Mouse (Mus musculus): ENCODE measurements around the gene Mrgbp. TPM values are rescaled to one million over a fixed set of nuclear protein-coding genes. Genes with fewer than 3 reads are reported as not detected.

Gene Mrgbp
- polyA plus RNA-seq (2012; rRNA removed), result 11.4 and 12.6 TPM in 2 replicates

GRCm38 (mm10) chr2:180581002-180581401 lies at the start of gene Mrgbp:
Gene Mrgbp (plus strand): TSS chr2:180581304.

GRCm38 (mm10) chr2:180589123-180589831 lies 8.2 kb downstream of the Mrgbp start, which contains the start of gene Ogfr:
Gene Ogfr (plus strand): TSS chr2:180589245.

GRCm38 (mm10) chr2:180597490-180597889 lies 16.4 kb downstream of the Mrgbp start, which contains the start of gene Col9a3:
Gene Col9a3 (plus strand): TSS chr2:180597790.

Other genes starting within 250 kb of the Mrgbp start
- gene Gata5, start 246.6 kb upstream of the Mrgbp start, polyA plus RNA-seq (2012; rRNA removed), result 0.13 and 0.14 TPM in 2 replicates
- 1.6 and 2.3 TPM in 2 replicates for gene Slco4a1, start 125.1 kb upstream of the Mrgbp start, polyA plus RNA-seq (2012; rRNA removed)
- gene Ntsr1, start 81.3 kb upstream of the Mrgbp start, polyA plus RNA-seq (2012; rRNA removed), result 0.01 and 0.02 TPM in 2 replicates
- gene Ogfr, start 7.9 kb downstream of the Mrgbp start, polyA plus RNA-seq (2012; rRNA removed), result 43.3 and 47.9 TPM in 2 replicates
- 0.89 and 0.97 TPM in 2 replicates for gene Col9a3, start 16.5 kb downstream of the Mrgbp start, polyA plus RNA-seq (2012; rRNA removed)
- 0.12 and 0.20 TPM in 2 replicates for gene Tcfl5, start 61.4 kb downstream of the Mrgbp start, polyA plus RNA-seq (2012; rRNA removed)
- gene Dido1, start 128.7 kb downstream of the Mrgbp start, polyA plus RNA-seq (2012; rRNA removed), result 10.1 and 13.0 TPM in 2 replicates
- gene Gid8, start 128.8 kb downstream of the Mrgbp start, polyA plus RNA-seq (2012; rRNA removed), result 54.0 and 54.6 TPM in 2 replicates
- gene Slc17a9, start 144.0 kb downstream of the Mrgbp start, polyA plus RNA-seq (2012; rRNA removed), result 15.6 and 19.5 TPM in 2 replicates
- not detected in 2 replicates for gene Bhlhe23, start 195.6 kb downstream of the Mrgbp start, polyA plus RNA-seq (2012; rRNA removed)

Measured in liver, embryonic 18 days (tissue).